Mouse (Mus musculus): ENCODE measurements around the gene Tubgcp2.

Gene Tubgcp2

DNA sequence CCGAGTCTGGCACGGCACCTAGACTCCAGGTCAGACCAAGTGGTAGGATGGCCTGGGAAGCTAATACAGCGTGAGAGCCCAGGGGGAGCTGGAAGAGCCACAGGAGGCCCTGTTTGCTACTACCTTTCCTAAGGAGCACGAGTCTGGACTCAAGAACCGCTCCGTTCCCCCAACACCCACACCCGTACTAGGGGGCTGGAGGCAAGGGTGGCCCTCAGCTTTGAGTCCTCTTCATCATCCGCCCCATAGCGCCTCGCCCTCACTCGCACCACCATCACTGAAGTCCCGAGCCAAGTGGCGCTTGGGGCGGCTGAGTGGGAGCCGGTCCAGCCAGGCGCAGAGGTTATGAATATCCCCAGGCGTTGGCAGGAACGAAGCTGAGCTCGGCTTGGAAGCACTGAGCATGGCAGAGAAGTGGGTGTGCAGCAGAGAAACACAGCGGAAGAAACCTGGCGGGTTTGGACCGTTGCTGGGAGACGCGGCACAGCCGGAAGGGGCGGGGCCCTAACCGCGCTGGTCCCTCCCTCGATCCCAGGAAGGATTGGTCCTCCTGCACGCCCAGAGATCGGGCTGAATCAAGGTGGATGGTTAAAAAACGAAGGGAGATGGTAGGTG is 58.1 kb downstream of the Tubgcp2 start, which contains the start of gene 6430531B16Rik:
Gene 6430531B16Rik (minus strand): TSS at position 478 of the 615 bp plus-strand sequence.
- DNase-seq = peak; percentile 86

GRCm38 (mm10) chr7:139975471-139975870 is 61.0 kb downstream of the Tubgcp2 start:
- no peak for DNase-seq

- no peak for DNase-seq
Measured at GRCm38 (mm10) chr7:139974307-139974706, 62.2 kb downstream of the Tubgcp2 start.

- DNase-seq = no peak
Measured at GRCm38 (mm10) chr7:139972923-139973331, 63.5 kb downstream of the Tubgcp2 start.

DNA sequence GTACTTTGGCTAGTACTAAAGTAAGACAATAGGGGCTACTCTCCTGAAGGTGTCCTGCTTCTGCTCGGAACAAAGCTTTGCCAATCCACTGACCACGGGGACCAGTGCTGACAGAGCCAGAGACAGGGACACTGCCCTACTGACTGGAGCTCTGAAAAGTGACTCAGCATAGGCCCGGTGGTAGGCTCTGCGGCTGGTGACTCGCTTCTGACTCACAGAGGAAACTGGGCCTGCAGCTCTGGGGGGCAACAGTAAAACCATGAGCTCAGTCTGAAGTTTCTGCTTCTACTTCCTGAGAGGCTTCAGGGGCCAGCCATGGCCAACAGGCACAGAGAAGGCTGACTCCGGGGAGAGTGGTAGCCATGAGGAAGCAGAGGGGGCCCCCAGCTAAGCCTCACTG is 65.0 kb downstream of the Tubgcp2 start:
- no peak for DNase-seq

DNA sequence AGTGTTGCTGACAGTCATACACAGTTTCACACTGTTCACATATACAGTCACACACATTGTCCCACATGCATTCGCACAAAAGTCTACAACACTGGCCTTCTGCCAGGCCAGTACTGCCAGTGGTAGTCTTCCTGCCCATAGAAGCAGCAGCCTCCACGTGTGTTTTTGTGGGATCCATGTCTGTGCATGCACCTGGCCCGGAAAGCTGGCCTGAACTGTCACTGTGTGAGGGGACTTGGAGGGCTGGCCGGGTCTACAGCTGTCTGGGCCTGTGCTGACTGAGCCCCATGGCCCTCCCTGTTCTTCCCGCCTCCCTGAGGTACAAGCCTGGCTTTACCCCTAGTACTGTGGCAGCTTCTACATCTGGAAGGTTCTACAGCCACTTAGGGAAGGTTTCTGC is 65.5 kb downstream of the Tubgcp2 start:
- DNase-seq = no peak

- no peak for DNase-seq
Measured at GRCm38 (mm10) chr7:139970216-139970919, 66.1 kb downstream of the Tubgcp2 start.

DNA sequence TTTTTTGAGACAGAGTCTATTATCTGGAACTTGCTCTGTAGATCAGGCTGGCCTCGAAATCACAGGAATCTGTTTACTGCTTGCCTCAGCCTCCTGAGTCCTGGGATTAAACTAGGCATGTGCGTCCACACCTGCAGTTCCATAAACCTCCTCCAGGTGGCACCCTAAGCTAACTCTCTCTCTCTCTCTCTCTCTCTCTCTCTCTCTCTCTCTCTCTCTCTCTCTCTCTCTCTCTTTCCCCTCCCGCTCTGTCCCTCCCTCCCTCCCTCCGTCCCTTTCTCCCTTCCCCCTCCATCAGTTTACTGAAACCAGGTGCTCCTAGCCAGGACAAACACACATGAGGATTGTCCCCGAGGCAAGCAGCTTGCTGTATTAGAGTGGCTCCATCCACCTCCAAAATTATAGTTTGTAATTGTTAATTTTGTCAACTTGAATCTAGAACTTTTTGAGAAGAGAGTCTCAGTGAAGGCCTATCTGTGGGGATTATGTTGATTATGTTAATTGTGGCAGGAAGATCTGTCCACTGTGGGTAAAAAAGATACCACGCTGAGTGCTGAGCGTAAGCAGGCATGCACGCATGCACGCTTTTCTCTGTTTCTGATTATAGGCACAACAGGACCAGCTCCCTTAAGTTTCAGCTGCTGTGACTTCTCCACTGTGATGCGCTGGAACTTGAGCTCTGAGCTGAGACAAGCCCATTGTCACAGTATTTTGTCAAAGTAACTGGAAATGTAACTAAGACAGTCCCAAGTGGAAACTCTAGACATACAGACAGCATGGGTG is 66.9 kb downstream of the Tubgcp2 start:
- DNase-seq = peak; percentile 92

GRCm38 (mm10) chr7:139968428-139968827 is 68.0 kb downstream of the Tubgcp2 start:
- no peak for DNase-seq

GRCm38 (mm10) chr7:139967175-139967574 is 69.3 kb downstream of the Tubgcp2 start:
- no peak for DNase-seq

GRCm38 (mm10) chr7:139963814-139964213 is 72.7 kb downstream of the Tubgcp2 start:
- DNase-seq = no peak

- DNase-seq = no peak
Measured at GRCm38 (mm10) chr7:139961141-139961540, 75.3 kb downstream of the Tubgcp2 start.

- DNase-seq = no peak
Measured at GRCm38 (mm10) chr7:139957958-139958357, 78.5 kb downstream of the Tubgcp2 start.

DNA sequence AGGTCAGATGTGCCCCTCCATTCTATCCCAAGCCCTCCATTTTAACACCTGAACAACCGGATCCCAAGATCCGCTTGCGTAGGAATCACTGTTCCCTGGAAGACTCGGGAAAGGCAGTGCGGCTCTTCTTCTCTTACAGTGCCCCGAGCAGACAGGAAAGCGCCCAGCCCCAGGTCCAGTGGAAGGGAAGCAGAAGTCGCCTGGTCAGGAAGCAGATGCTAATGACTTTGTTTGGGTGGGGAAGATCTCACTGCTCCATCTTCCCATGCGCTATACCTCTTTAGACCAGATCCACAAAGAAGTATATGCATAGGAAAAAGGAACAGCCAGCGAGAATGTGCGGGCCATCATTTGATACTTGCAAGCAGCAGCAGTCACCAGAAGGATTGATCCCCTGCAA is 79.0 kb downstream of the Tubgcp2 start:
- DNase-seq = no peak

GRCm38 (mm10) chr7:139956658-139957057 is 79.8 kb downstream of the Tubgcp2 start:
- DNase-seq = no peak

- DNase-seq = no peak
Measured at GRCm38 (mm10) chr7:139955505-139955904, 81.0 kb downstream of the Tubgcp2 start.

DNA sequence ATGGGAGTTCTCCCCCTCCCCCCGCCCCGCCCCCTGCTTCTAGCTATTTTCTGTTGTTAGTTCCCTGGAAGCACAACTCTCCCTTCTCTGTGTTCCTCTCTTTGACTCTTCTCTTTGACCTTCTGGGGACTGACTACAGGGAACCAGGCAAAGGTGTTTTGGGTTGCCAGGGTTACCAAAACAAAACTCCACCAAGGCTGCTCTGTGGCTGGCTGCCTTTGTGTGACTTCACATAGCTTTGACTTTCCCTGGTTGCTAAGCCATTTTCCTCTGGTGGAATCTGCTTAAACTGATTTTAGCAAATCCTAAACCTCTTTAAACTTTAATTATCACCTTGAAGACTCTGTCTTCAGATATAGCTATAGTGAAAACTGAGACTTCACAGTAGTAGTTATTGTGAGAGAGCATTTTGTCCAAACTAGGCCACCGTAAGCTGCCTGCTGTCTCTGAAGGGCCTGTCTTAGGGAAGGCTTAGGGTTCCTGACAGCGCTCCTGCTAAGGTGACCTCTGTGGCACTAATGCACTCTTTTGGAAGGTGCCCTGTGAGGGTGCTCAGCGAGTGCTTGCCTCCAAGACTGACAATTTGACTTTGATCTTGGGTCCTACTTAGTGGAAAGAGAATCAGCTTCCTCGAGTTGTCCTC is 84.4 kb downstream of the Tubgcp2 start:
- DNase-seq = no peak

DNA sequence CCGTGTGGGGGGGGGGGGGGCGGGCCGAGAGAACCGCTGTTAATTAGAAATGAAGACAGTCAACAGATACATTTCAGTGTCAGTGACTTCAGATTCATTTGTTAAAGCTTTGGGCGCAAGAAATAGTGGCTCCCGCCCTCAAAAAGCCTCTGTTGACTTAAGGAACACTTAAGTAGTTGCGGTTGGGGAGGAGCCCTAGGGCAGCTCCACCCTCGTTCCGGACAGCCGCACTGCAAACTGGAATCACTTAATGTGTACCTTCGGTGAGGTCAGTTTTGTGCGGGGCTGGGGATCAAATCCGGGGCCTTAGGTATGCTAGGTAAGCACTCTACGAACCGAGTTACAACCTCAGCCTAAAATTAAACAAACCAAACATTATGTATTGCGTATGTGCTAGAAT is 85.4 kb downstream of the Tubgcp2 start:
- DNase-seq = no peak

DNA sequence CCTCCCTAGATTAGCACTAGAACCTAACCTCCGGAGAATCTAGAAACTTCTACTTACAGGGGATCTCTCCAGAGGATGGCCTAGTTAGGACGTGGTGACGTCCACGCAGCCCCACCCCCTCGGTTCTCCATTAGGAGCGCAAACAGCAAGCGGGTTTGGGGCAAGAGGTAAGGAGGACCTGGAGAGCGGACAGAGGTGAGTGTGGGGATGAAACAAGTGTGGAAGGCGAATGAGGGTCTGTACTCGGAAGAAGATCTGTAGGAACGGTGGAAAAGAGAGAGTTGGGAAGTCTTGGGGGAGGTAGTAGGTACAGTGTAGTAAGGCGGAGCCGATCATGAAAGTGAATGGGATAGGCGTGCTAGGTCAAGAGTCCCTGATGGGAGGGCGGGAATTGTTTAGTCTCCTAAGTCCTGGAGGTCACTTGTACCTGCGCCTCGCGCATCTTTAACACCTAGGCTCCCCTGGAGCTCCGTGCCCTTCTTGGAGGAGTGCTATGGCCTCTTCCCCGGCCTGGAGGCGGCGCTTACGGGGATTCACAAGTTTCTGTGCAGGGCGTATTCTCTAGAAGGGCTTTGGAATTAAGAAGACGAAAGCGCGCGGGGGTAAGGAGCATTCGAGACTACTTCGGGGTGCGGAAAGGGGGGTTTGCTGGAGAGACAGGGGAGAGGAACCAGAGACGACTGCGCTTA is 86.0 kb downstream of the Tubgcp2 start:
- no peak for DNase-seq

DNA sequence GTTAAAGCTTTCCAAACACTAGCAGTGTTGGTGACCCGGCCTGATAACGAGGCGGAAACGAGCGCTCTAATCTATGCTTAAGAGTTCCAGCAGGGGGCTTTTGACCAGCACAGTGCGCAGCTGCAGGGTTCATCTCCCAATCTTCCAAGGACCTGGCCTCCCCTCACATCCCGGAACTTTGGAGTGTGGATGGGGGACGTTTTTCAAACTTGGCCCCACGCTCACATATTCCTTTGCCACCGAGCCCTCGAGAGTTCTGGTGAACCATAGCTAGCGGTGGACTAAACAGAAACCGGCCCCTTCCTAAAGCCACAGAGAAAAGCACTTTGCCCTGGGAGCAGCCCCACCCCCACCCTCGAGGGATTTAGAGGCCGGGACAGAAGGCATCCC is 86.6 kb downstream of the Tubgcp2 start:
- DNase-seq = no peak

DNA sequence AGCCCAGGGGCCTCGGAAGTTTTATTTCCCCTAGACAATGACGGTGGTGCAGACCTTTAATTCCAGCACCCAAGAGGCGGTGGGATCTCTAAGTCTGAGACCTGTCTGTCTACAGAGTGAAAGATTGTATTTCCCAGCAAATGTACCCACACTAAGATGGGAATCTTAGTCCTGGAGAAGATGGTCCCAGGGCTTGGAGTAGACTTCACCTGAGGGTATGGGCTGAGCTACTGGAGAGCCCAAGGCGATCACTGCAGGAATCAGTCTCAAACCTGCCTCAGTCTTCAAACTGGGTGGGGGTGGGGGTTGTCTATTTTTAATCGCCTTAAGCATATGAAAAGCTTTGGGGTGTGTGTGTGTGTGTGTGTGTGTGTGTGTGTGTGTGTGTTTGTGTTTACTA is 90.4 kb downstream of the Tubgcp2 start:
- no peak for DNase-seq

All from right cerebral cortex, postnatal 14 days (tissue).